Mouse (Mus musculus) frontal cortex, adult (tissue): ENCODE data around the gene Flt3l.
"Not testable (repeated sequence)": the region's sequence is repeated elsewhere in the genome, so short reads cannot be mapped to it uniquely, and the experiment has no call there.

Experiments used
- ATAC-seq: cut with Nextera tagmentation; 2 replicates; pipeline ENCODE4 v1.9.2; 2017; ENCODE audit warnings: mild to moderate bottlenecking, moderate library complexity, mixed read lengths; ENCODE audit not compliant: low TSS enrichment

Flt3l gene

DNA sequence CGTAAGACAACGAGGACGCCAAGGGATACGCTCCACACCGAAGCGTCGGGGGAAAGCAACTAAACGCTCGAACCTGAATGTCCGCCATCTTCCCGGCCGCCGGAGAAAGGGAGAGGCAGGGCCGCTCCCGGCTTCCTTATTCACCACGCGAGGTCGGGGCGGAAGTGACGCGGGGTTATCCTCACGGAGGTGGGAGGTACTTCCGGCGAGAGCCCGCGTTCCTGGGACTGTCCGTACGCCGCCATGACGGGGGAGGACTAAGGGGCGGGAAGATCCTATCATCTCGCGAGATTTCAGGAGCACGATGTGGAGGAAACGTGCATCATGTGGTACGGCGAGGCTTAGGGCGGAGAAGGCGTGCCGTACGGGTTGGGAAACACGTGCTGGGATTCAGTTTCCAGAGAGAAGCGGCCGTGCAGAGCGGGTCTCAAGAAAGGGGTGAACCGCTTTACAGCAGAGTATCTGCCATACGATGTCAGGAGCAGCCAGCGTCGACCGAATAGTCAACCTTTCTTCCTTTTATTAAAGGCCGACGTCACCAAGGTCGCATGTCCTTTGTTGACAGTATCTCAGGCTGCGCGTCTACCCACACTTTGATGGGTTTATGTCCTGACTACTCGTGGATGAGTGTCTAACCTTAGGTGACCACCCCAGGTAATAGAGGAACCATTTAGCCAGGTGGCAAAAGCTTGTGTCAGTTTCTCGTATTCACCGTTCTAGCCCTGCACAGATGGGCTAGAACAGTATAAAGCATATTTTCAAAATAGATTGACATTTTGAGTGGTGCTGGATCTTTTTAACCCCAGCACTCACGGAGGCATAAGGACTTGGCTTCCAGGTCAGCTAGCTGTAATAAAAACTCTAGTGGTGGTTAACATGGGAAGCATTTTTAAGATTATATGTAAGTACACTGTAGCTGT, 11.7 kb downstream of the Flt3l start, which contains the start of gene Rps11:
Gene Rps11 (minus strand): TSS at position 216 of the 920 bp plus-strand sequence.
- ATAC-seq: peak; percentile 73

DNA sequence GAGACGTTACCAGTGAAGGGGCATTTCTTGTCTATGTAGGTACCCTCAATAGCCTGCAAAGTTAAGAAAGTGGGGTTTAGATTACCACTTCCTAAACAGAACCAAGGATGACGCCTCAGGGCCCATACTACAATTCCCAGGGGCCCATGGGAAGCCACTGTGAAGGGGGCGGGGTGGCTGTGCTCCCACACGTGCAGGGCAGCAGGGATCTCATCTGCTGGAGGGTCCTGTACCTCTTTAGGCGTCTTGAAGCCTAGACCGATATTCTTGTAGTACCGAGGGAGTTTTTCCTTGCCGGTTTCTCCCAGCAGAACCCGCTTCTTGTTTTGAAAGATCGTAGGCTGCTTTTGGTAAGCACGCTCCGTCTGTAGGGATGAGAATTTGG, 13.1 kb downstream of the Flt3l start:
- no peak for ATAC-seq

DNA sequence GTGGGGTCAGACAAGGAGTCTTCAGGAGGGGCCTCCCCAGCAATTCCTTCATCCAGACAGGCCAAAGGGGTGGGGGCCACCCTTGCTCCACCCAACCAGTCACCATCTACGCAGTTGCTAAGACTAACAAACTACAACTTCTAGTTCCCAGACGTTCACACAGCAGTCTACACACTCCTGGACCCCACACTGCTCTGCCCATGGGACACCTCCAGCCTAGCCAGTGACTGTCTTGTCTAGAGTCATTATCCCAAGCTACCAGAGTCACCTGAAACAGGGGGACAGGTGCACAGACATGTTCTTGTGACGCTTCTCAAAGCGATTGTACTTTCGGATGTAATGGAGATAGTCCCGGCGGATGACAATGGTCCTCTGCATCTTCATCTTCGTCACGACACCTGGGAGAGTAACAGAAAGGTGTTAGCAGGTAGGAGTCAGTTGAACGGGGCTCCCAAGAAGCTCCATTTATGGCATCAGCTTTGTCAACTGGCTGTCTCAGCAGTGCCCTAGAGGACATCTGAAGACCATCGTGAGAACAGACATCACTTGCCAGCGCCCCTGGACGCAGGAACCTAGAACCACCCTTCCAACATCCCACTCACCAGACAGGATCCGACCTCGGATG, 13.6 kb downstream of the Flt3l start:
- ATAC-seq: no peak

- no peak for ATAC-seq
These were observed 14.3 kb downstream of the Flt3l start for GRCm38 (mm10) chr7:45121966-45122365.

DNA sequence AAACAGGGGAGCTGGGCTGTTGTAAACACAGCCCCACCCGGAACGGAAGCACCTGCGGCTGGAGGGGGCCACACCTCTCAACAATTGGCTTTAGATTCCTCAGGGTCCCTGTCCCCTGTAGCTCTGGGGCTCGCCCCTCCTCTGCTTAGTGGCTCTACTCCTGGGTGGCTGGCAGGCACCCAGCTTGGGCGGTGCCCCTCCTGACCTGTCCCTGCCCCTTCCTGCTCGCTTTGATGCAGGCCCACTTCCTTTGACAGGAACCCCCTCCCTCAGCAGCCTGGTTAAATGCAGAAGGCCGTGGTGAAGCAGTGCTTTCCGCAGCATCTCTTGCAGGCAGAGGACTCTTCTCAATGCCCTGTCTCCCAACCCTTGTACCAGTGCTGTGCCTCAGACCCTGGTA, 14.8 kb downstream of the Flt3l start:
- no peak for ATAC-seq

DNA sequence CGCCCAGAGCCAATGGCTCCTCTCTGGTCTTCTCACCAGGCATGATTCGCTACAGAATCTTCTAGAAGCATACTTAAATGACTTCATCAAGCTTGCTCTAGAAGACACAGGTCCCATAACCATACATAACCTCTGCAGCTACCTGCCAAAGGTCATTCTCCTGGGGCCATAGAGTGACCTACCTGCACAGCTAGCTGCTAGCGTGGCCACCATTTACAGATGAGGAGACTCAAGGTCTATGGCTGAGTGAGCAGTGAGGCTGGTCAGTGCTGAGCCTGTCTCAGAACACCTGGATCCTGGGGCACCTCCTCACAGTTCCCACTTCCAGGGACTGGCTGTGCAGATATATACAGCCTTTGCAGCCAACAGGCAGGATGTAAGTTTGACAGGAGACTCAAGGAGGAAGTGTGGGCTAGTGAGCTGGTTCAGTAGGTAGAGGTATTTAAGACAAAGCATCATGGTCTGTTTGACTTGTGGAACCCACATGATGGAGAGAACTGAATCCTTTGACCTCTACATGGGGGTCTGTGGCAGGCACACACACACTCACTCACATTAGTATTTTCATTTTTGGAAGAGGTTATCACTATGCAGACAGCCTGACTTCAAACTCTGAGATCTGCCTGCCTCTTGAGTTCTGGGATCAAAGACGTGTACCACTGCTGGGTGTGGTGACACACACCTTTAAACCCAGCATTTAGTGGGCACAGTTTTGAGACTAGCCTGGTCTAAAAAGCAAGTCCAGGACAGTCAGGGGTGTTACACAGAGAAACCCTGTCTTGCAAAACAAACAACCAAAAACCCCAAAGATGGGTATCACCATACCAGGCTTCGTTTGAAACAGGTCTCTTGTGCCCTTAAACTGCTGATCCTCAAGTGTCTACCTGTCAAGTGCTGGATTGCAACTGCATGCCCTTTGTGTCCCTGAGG, 16.2 kb downstream of the Flt3l start:
- no peak for ATAC-seq

GRCm38 (mm10) chr7:45118336-45118735, 17.9 kb downstream of the Flt3l start:
- no peak for ATAC-seq

GRCm38 (mm10) chr7:45117566-45117965, 18.7 kb downstream of the Flt3l start:
- no peak for ATAC-seq

DNA sequence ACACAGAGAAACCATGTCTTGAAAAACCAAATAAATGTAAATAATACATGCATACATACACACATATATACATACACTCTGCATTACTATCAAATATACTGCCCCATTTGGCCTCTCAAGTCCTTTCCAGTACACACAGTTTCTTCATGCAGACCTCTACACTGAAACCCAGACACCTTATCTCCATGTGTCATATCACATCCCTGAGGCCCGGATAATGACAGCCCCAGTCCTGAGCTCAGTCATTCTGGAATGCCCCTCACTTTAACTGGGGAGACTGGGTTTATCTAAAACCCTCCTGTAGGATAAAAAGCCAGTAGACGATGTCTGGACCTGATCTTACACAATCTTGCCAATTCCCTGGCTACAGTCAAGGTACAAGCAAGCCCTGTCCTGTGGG, 22.8 kb downstream of the Flt3l start:
- no peak for ATAC-seq

DNA sequence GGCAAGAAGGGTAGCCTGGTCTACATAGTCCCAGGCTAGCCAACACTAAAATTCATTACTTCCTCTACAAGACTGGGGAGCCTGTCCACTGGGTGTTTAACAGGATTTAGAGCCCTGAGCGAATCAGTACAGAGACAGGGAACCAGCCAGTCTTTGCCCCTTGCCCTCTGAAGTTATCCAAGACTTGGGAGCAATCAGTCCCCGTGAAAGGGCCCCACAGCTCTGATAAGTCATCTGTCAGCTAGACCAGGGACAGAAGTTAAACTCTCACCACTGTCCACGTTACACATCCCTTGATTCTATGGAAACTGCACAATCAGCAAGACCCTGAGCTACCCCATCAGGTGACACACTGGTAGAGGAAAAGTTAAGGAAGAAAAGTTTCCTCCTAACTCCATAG, 23.7 kb downstream of the Flt3l start:
- ATAC-seq: no peak

DNA sequence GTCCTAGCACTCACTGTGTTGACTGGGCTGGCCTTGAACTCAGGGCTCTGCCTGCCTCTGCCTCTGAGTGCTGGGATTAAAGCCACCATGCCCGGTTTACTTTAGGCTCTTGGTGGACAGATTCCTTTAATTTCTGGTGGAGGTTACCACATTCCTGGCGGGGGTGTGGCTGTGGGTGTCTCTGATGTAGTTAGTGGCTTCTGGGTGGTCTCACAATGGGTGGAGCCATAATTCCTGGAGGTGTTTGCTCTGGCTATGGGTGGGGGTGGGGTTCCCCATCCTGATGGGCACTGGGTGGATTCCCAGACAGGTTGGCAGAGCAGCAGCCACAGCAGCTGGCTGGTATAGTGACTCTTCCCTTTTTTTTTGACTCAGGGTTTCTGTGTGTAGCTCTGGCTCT, 24.3 kb downstream of the Flt3l start:
- no peak for ATAC-seq

DNA sequence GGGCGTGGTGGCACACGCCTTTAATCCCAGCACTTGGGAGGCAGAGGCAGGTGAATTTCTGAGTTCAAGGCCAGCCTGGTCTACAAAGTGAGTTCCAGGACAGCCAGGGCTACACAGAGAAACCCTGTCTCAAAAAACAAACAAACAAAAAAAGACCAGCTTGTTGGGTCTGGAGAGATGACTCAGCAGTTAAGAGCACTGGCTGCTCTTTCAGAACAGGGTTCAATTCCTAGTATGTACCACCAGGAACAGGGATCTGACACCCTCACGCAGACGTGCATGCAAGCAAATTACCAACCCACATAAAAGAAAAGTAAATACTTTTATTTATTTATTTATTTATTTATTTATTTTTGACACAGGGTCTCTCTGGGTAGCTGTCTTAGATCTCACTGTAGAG, 26.1 kb downstream of the Flt3l start:
- ATAC-seq: not testable (repeated sequence)

DNA sequence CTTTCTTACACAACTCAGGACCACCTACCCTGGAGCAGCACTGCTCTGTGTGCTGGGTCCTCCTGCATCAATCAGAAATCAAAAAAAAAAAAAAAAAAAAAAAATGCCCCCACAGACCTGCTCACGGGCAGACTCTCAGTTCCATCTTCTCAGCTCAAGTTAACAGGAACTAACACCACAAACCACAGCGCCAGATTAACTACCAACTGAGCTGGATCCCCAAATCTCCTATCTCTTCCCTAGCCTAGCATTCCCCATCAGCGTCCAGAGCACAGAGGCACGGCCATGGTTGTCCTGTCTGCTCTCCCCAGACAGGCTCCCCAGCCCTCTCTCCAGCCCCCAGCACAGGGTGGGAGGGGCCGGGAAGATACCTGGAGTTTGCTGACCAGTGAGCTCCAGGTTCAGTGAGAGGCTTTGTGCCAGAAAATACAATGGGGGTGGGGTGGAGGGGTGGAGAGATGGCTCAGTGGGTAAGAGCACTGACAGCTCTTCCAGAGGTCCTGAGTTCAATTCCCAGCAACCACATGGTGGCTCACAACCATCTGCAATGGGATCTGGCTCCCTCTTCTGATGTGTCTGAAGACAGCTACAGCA, 29.1 kb downstream of the Flt3l start:
- no peak for ATAC-seq

- no peak for ATAC-seq
These were observed 29.8 kb downstream of the Flt3l start for GRCm38 (mm10) chr7:45106441-45106840.

DNA sequence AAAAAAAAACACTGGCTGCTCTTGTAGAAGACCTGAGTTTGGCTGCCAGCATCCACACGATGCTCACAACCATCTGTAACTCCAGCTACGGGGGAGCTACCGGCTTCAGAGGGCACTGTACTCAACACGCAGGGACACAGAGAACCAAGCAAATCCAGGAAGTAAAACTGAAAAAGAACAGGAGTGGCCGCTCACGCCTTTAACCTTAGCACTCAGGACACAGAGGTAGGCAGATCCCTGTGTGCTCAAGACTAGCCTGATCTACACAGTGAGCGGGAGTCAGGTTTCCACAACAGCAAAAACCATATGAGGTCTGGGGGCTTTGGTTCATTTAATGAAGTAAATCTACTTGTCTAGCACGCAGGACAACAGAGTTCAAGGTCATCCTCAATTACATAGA, 30.7 kb downstream of the Flt3l start:
- ATAC-seq: no peak

DNA sequence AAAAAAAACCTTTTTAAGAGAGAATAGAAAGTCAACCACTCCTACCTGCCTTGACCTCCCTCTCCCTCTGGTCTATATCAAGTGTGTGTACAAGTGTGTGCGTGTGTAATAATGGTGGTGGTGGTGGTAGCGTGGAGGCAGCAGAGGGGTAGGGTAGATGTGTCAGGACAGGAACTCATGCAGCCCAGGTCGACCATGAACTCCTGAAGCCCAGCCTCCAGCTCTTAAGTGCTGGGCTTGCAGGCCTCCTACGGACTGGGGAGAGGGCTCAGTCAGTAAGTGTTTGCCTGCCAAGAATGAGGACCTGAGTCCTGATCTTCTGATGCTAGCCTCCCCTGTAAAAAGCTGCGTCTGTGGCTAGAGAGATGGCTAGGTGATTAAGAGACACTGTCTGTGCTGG, 31.3 kb downstream of the Flt3l start:
- no peak for ATAC-seq

- ATAC-seq: peak; percentile 38; the same call in 1 of the 2 replicates
These were observed 32.5 kb downstream of the Flt3l start, which contains the start of gene Fcgrt for GRCm38 (mm10) chr7:45103652-45104180. Fcgrt (minus strand) TSS chr7:45103851.

GRCm38 (mm10) chr7:45102940-45103585, 33.2 kb downstream of the Flt3l start:
- no peak for ATAC-seq

GRCm38 (mm10) chr7:45102441-45102840, 33.8 kb downstream of the Flt3l start:
- no peak for ATAC-seq

DNA sequence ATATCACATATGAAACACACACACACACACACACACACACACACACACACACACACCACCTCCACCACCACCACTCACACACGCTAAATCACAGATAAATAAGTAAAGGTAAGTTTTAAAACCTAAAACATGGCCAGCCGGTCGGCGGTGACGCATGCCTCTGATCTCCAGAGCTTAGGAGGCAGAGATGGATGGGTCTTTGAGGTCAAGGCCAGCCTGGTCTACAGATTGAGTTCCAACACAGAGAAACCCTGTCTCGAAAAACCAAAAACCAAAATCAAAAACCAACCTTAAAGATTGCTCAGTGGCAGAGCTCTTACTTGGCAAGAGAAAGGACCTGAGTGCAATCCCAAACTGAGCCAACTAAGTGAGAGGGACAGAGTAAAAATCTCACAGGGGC, 36.2 kb downstream of the Flt3l start:
- ATAC-seq: no peak
